Mouse (Mus musculus): Measurements from ENCODE around the gene Taf10. TPM values are rescaled to one million over a fixed set of nuclear protein-coding genes. Genes with fewer than 3 reads are reported as not detected.

Taf10 gene
- total and polyA plus RNA-seq, 3 experiments = 110 to 158 (median 115) TPM

DNA sequence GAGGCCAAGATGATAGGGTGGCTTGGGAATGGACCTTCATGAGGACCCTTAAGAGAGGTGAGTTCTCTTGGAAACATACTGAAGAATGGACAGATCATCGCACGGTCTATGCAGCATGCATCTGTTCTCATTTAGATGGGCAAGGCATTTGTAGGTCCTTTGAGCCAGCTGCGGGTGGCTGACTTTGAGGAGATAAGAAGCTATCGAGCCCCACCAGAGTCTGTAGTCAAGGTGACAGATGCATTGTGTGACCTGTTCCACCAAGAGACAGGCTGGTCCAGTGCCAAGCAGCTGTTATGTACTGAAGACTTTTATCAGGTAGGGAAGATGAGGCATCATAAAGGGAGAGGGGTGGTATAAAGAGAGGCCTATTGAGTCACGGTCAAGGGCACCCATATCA, 35.4 kb downstream of the Taf10 start:
- 86% methylated on average over 5 of the region's 5 CpGs for WGBS
- DNase-seq = no peak
- Histone ChIP-seq H3K36me3 (ENCODE audit: control insufficient read depth, insufficient read depth, low read length) (no peaks in the 10 kb centered on the region), H3K79me2 (replicated peaks; ENCODE audit: control insufficient read depth, insufficient read depth, low read length) (no peaks in the 10 kb centered on the region), H3K4me3 (no peak overlapping the region), H3K9ac (ENCODE audit: low read depth, low read length) (no peak overlapping the region), H3K27me3 (ENCODE audit: control insufficient read depth, insufficient read depth, low read length) (no peaks in the 10 kb centered on the region), H3K4me1 (ENCODE audit: control insufficient read depth, insufficient read depth, low read length) (no peaks in the 10 kb centered on the region), H3K27ac (no peak overlapping the region)
- intact Hi-C loops (cut with DNase I) = no loop called here
- TF ChIP-seq POLR2A (IDR thresholded peaks at IDR 0.05; ENCODE audit: insufficient read depth, low read depth, low read length) (no peak), CTCF (IDR thresholded peaks at IDR 0.05) (no peak), EP300 (IDR thresholded peaks at IDR 0.05; ENCODE audit: insufficient read depth, low read depth, low read length) (no peak)

DNA sequence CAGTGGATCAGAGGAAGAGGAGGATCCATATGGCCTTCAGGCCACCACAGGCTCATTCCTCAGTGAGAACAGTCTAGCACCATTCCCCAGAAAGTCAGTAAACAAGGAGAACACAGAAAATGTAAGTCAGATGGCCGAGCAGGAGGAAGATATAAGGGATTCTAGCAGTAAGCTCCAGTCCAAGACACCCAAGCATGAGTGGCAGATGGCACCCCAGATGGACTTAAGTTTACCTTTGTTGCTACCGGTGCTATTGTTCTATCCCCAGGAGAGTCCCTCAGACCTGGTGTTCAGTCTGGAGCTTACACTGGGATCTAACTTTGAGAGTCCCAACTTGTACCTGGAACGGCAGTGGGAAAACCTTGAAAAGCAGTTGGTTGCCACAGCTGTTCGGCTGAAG, 40.3 kb downstream of the Taf10 start:
- Histone ChIP-seq H3K4me1 (ENCODE audit: control insufficient read depth, insufficient read depth, low read length) (no peaks in the 10 kb centered on the region), H3K79me2 (replicated peaks; ENCODE audit: control insufficient read depth, insufficient read depth, low read length) (no peaks in the 10 kb centered on the region), H3K36me3 (ENCODE audit: control insufficient read depth, insufficient read depth, low read length) (no peaks in the 10 kb centered on the region), H3K27ac (no peak overlapping the region), H3K9ac (ENCODE audit: low read depth, low read length) (no peak overlapping the region), H3K27me3 (ENCODE audit: control insufficient read depth, insufficient read depth, low read length) (no peaks in the 10 kb centered on the region), H3K4me3 (no peak overlapping the region)
- intact Hi-C loops (cut with DNase I) = no loop called here
- WGBS = 75% methylated on average over 4 of the region's 4 CpGs
- TF ChIP-seq CTCF (IDR thresholded peaks at IDR 0.05) (no peak), EP300 (IDR thresholded peaks at IDR 0.05; ENCODE audit: insufficient read depth, low read depth, low read length) (no peak), POLR2A (IDR thresholded peaks at IDR 0.05; ENCODE audit: insufficient read depth, low read depth, low read length) (no peak)
- DNase-seq = no peak

DNA sequence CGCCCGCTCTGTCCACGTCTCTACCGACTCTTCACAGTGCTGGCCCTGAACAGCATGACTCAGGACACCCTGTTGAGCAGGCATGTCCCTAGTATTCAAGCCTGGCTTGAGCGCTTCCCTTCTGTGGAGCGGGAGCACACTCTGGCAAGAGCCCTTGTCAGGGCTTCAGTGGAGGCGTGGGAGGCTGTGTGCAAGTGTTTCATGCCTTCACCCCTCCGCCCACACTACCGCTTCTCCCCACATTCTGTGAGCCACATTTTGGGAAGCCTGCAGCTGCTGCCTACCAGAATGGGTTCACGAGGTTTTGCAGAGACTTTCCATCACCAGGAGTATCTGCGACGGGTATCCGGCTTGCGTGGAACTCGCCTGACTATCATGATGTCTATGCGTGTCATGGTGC, 41.0 kb downstream of the Taf10 start:
- no peak for TF ChIP-seq CTCF (IDR thresholded peaks at IDR 0.05)
- TF ChIP-seq POLR2A (IDR thresholded peaks at IDR 0.05; ENCODE audit: insufficient read depth, low read depth, low read length) = no peak
- TF ChIP-seq EP300 (IDR thresholded peaks at IDR 0.05; ENCODE audit: insufficient read depth, low read depth, low read length) = no peak
- Histone ChIP-seq H3K27me3 (ENCODE audit: control insufficient read depth, insufficient read depth, low read length) (no peaks in the 10 kb centered on the region), H3K9ac (ENCODE audit: low read depth, low read length) (no peak overlapping the region), H3K79me2 (replicated peaks; ENCODE audit: control insufficient read depth, insufficient read depth, low read length) (no peaks in the 10 kb centered on the region), H3K27ac (no peak overlapping the region), H3K4me3 (no peak overlapping the region), H3K36me3 (ENCODE audit: control insufficient read depth, insufficient read depth, low read length) (no peaks in the 10 kb centered on the region), H3K4me1 (ENCODE audit: control insufficient read depth, insufficient read depth, low read length) (no peaks in the 10 kb centered on the region)
- no peak for DNase-seq
- WGBS = 83% methylated on average over 16 of the region's 16 CpGs
- intact Hi-C loops (cut with DNase I) = no loop called here

DNA sequence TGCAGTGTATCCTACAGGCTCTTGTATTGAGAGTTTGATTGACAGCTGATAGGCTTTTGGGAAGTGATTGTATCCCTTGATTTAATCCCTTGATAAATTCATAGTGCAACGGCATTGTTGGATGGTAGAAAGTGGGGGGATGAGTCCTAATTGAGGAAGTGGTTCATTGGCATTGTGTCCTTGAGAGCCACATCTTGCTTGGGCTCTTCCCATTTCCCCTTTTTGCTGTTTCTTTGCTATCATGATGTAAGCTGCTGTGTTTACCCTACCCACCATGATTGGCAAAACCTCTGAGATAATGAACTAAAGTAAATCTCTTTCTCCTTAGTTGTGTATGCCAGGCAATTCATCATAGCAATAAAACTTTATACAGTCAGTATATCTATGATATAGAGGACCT, 53.3 kb downstream of the Taf10 start:
- no peaks in the 10 kb centered on the region for H3K4me1 ChIP-seq (ENCODE audit: control insufficient read depth, insufficient read depth, low read length)
- intact Hi-C loops (cut with DNase I) = no loop called here
- H3K9ac ChIP-seq (ENCODE audit: low read depth, low read length) = no peak overlapping the region
- DNase-seq = no peak
- H3K27me3 ChIP-seq (ENCODE audit: control insufficient read depth, insufficient read depth, low read length) = no peaks in the 10 kb centered on the region
- no peak overlapping the region for H3K27ac ChIP-seq
- H3K4me3 ChIP-seq = no peak overlapping the region
- no peaks in the 10 kb centered on the region for H3K36me3 ChIP-seq (ENCODE audit: control insufficient read depth, insufficient read depth, low read length)
- H3K79me2 ChIP-seq (replicated peaks; ENCODE audit: control insufficient read depth, insufficient read depth, low read length) = no peaks in the 10 kb centered on the region
- 56% methylated on average over 1 of the region's 1 CpGs for WGBS
- no peak for TF ChIP-seq POLR2A (IDR thresholded peaks at IDR 0.05; ENCODE audit: insufficient read depth, low read depth, low read length)
- TF ChIP-seq EP300 (IDR thresholded peaks at IDR 0.05; ENCODE audit: insufficient read depth, low read depth, low read length) = no peak
- TF ChIP-seq CTCF (IDR thresholded peaks at IDR 0.05) = no peak

Other genes starting within 250 kb of the Taf10 start
- gene Smpd1, start 190.0 kb downstream of the Taf10 start, total RNA-seq (2021) = 100 to 1,000 TPM; 154 to 186 TPM
- gene Smpd1, start 190.0 kb downstream of the Taf10 start, polyA plus RNA-seq (2012; rRNA removed) = 190 and 211 TPM in 2 replicates
- 100 to 1,000 TPM; 123 to 147 TPM for gene Apbb1, start 162.7 kb downstream of the Taf10 start, total RNA-seq (2021)
- 259 and 333 TPM in 2 replicates for gene Apbb1, start 162.7 kb downstream of the Taf10 start, polyA plus RNA-seq (2012; rRNA removed)
- under 1 TPM in 1 of 2 experiments, not detected in 1; 0.16 TPM for gene Hpx, start 144.2 kb downstream of the Taf10 start, total RNA-seq (2021)
- 0.33 and 1.9 TPM in 2 replicates for gene Hpx, start 144.2 kb downstream of the Taf10 start, polyA plus RNA-seq (2012; rRNA removed)
- 10 to 100 TPM; 20.5 to 23.0 TPM for gene Trim3, start 110.8 kb downstream of the Taf10 start, total RNA-seq (2021)
- 39.8 and 41.1 TPM in 2 replicates for gene Trim3, start 110.8 kb downstream of the Taf10 start, polyA plus RNA-seq (2012; rRNA removed)
- gene Timm10b, start 104.3 kb downstream of the Taf10 start, total RNA-seq (2021) = 10 to 100 TPM; 70.8 to 78.5 TPM
- 83.6 and 92.9 TPM in 2 replicates for gene Timm10b, start 104.3 kb downstream of the Taf10 start, polyA plus RNA-seq (2012; rRNA removed)
- 10 to 100 TPM; 13.6 TPM for gene Arfip2, start 103.9 kb downstream of the Taf10 start, total RNA-seq (2021)
- gene Arfip2, start 103.9 kb downstream of the Taf10 start, polyA plus RNA-seq (2012; rRNA removed) = 30.4 and 40.1 TPM in 2 replicates
- 1 to 10 TPM in 1 of 2 experiments, under 1 TPM in 1; 0.78 to 2.0 TPM for gene Gm45799, start 103.8 kb downstream of the Taf10 start, total RNA-seq (2021)
- gene Gm45799, start 103.8 kb downstream of the Taf10 start, polyA plus RNA-seq (2012; rRNA removed) = 66.7 and 188 TPM in 2 replicates
- under 1 TPM; 0.14 to 0.29 TPM for gene Dnhd1, start 93.5 kb downstream of the Taf10 start, total RNA-seq (2021)
- gene Dnhd1, start 93.5 kb downstream of the Taf10 start, polyA plus RNA-seq (2012; rRNA removed) = 1.1 and 1.3 TPM in 2 replicates
- gene Ilk, start 7.8 kb downstream of the Taf10 start, total RNA-seq (2021) = 10 to 100 TPM; 81.4 to 84.4 TPM
- gene Ilk, start 7.8 kb downstream of the Taf10 start, polyA plus RNA-seq (2012; rRNA removed) = 127 and 168 TPM in 2 replicates
- gene Rrp8, start 7.0 kb downstream of the Taf10 start, total RNA-seq (2021) = 10 to 100 TPM in 1 of 2 experiments, 1 to 10 TPM in 1; 9.2 to 10.8 TPM
- 4.4 and 8.0 TPM in 2 replicates for gene Rrp8, start 7.0 kb downstream of the Taf10 start, polyA plus RNA-seq (2012; rRNA removed)
- 10 to 100 TPM; 42.1 to 50.3 TPM for gene Tpp1, start 7.9 kb upstream of the Taf10 start, total RNA-seq (2021)
- gene Tpp1, start 7.9 kb upstream of the Taf10 start, polyA plus RNA-seq (2012; rRNA removed) = 66.1 and 90.0 TPM in 2 replicates
- gene Dchs1, start 43.3 kb upstream of the Taf10 start, total RNA-seq (2021) = 1 to 10 TPM; 7.2 to 8.5 TPM
- gene Dchs1, start 43.3 kb upstream of the Taf10 start, polyA plus RNA-seq (2012; rRNA removed) = 8.0 and 11.0 TPM in 2 replicates
- gene Mrpl17, start 66.7 kb upstream of the Taf10 start, total RNA-seq (2021) = 100 to 1,000 TPM in 1 of 2 experiments, 10 to 100 TPM in 1; 93.1 to 133 TPM
- gene Mrpl17, start 66.7 kb upstream of the Taf10 start, polyA plus RNA-seq (2012; rRNA removed) = 139 and 144 TPM in 2 replicates
- 10 to 100 TPM; 17.1 to 20.0 TPM for gene Gm4070, start 209.6 kb upstream of the Taf10 start, total RNA-seq (2021)
- gene Gm4070, start 209.6 kb upstream of the Taf10 start, polyA plus RNA-seq (2012; rRNA removed) = 3.4 and 11.2 TPM in 2 replicates